Mouse (Mus musculus) testis, adult 2 months (tissue): ENCODE measurements around the gene Lexm. TPM values are rescaled to one million over a fixed set of nuclear protein-coding genes. Genes with fewer than 3 reads are reported as not detected.

Source experiments
- H3K27ac ChIP-seq: fragments of 200-500 bp; 2 replicates; pipeline ENCODE4 v1.5.1; 2012; ENCODE audit warnings: low read depth, low read length; ENCODE audit not compliant: control insufficient read depth, insufficient read depth
- H3K27me3 ChIP-seq: fragments of 200-500 bp; 2 replicates; pipeline ENCODE4 v1.6.1; 2012; ENCODE audit warnings: mild to moderate bottlenecking, low read length, moderate library complexity; ENCODE audit not compliant: control insufficient read depth, insufficient read depth
- H3K36me3 ChIP-seq: fragments of 200-500 bp; 2 replicates; pipeline ENCODE4 v1.6.1; 2012; ENCODE audit warnings: mild to moderate bottlenecking, low read length; ENCODE audit not compliant: control insufficient read depth, insufficient read depth
- H3K4me1 ChIP-seq: fragments of 200-500 bp; 2 replicates; pipeline ENCODE4 v1.6.1; 2012; ENCODE audit warnings: low read length; ENCODE audit not compliant: control insufficient read depth, insufficient read depth
- H3K4me3 ChIP-seq: fragments of 200-500 bp; 2 replicates; pipeline ENCODE4 v1.5.1; 2012; ENCODE audit warnings: low read depth, mild to moderate bottlenecking, low read length, moderate library complexity, mixed read lengths; ENCODE audit not compliant: control insufficient read depth
- CTCF ChIP-seq: fragments of 200-500 bp; IDR thresholded peaks from 2 replicates; pipeline ENCODE4 v1.5.1; 2012; ENCODE audit warnings: low read depth, mild to moderate bottlenecking, inconsistent platforms, low read length, moderate library complexity; ENCODE audit not compliant: control insufficient read depth, insufficient read depth, insufficient replicate concordance
- POLR2A ChIP-seq: fragments of 200-500 bp; IDR thresholded peaks from 2 replicates; pipeline ENCODE4 v1.6.1; 2012; ENCODE audit warnings: low read depth, mild to moderate bottlenecking, inconsistent platforms, low read length, moderate library complexity; ENCODE audit not compliant: control insufficient read depth
- polyA plus RNA-seq: library from polyadenylated mRNA; depleted of rRNA; stranded (reverse); fragments of >200 nt; gene quantifications from 2 replicates; pipeline ENCODE4 v1.2.3, GENCODE M21; 2012

Gene Lexm
- polyA plus RNA-seq, 1 experiment = 54.3 TPM

GRCm38 (mm10) chr4:106581176-106581864 lies 35.7 kb downstream of the Lexm start:
- no peaks in the 10 kb centered on the region for H3K36me3 ChIP-seq
- no peak overlapping the region for H3K4me3 ChIP-seq
- no peak for TF ChIP-seq POLR2A
- no peaks in the 10 kb centered on the region for H3K4me1 ChIP-seq
- H3K27me3 ChIP-seq = no peaks in the 10 kb centered on the region
- no peak overlapping the region for H3K27ac ChIP-seq

DNA sequence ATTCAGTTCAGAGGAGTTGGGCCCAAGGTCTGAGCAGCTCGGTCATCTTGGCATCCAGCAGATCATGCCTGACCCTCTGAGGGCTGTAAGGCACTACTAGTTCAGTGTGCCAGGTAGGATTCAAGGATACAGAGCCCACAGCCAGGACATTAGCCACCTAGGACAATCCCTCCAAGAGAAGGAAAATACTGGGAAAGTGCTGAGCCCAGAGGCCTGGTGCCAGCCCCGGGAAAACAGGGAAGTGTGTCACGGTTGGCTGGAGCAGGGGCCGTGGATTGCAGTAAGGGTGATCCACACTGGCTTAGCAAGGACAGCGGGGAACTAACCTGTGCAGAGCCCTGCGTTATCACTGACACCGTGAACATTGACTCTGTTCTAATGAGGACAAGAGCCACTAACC lies 39.5 kb downstream of the Lexm start:
- TF ChIP-seq POLR2A = no peak
- TF ChIP-seq CTCF = no peak
- Histone ChIP-seq H3K4me3 (no peak overlapping the region), H3K27me3 (no peaks in the 10 kb centered on the region), H3K36me3 (no peaks in the 10 kb centered on the region), H3K27ac (no peak overlapping the region), H3K4me1 (no peaks in the 10 kb centered on the region)

GRCm38 (mm10) chr4:106575022-106575421 lies 42.0 kb downstream of the Lexm start:
- H3K4me1 ChIP-seq = no peaks in the 10 kb centered on the region

DNA sequence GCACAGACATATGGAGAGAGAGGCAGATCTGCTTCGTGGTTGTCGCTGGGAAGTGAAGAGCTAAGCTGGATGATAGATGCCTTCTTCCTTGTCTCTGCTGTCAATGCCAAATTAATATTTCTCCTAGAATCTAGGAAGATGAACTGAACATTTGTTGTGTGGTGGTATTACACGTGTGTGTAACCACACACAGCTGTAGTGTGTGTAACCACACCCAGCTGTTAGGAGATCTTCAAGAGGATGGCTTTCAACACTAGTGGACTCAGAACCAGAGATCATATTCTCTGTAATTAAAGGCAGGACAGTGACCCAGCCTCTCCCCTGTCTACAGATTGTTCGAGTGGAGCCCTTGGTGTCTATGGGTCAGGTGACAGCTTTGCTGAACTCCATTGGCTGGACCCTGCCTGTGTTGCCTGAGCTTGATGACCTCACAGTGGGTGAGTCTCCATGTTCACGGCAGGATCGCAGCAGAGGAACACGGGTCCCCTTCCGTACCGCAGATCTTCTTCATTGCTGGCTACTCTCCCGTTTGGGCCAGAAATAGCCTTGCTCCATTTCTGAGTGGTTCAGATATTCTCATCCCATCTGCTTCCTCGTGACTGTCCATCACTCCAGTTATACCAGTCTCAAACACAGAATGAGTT lies 45.8 kb downstream of the Lexm start:
- no peaks in the 10 kb centered on the region for H3K36me3 ChIP-seq
- TF ChIP-seq POLR2A (no peak), CTCF (no peak)
- H3K4me1 ChIP-seq = no peaks in the 10 kb centered on the region
- H3K4me3 ChIP-seq = no peak overlapping the region
- H3K27me3 ChIP-seq = no peaks in the 10 kb centered on the region
- no peak overlapping the region for H3K27ac ChIP-seq

More at GRCm38 (mm10) chr4:106575022-106575421, 42.0 kb downstream of the Lexm start:
- Histone ChIP-seq H3K36me3 (no peaks in the 10 kb centered on the region), H3K27ac (no peak overlapping the region), H3K27me3 (no peaks in the 10 kb centered on the region), H3K4me3 (no peak overlapping the region)
- TF ChIP-seq CTCF = no peak
- no peak for TF ChIP-seq POLR2A

GRCm38 (mm10) chr4:106569680-106570079 lies 47.4 kb downstream of the Lexm start:
- TF ChIP-seq POLR2A = no peak
- TF ChIP-seq CTCF = no peak
- Histone ChIP-seq H3K4me1 (no peaks in the 10 kb centered on the region), H3K4me3 (no peak overlapping the region), H3K27me3 (no peaks in the 10 kb centered on the region), H3K27ac (no peak overlapping the region), H3K36me3 (no peaks in the 10 kb centered on the region)

GRCm38 (mm10) chr4:106564161-106564560 lies 52.9 kb downstream of the Lexm start:
- no peak overlapping the region for H3K4me3 ChIP-seq
- TF ChIP-seq POLR2A (no peak), CTCF (no peak)
- no peaks in the 10 kb centered on the region for H3K36me3 ChIP-seq

GRCm38 (mm10) chr4:106562837-106563790 lies 53.9 kb downstream of the Lexm start:
- TF ChIP-seq POLR2A = no peak
- TF ChIP-seq CTCF = no peak
- Histone ChIP-seq H3K4me1 (peaks cover 13% of the 10 kb centered on the region), H3K4me3 (no peak overlapping the region), H3K27me3 (no peaks in the 10 kb centered on the region), H3K27ac (no peak overlapping the region), H3K36me3 (no peaks in the 10 kb centered on the region)

More at GRCm38 (mm10) chr4:106564161-106564560, 52.9 kb downstream of the Lexm start:
- H3K27ac ChIP-seq = no peak overlapping the region
- H3K27me3 ChIP-seq = no peaks in the 10 kb centered on the region
- peaks cover 13% of the 10 kb centered on the region for H3K4me1 ChIP-seq

GRCm38 (mm10) chr4:106562006-106562405 lies 55.0 kb downstream of the Lexm start:
- Histone ChIP-seq H3K27me3 (no peaks in the 10 kb centered on the region), H3K36me3 (no peaks in the 10 kb centered on the region), H3K27ac (no peak overlapping the region), H3K4me3 (peak overlapping the region; percentile 94), H3K4me1 (peaks cover 13% of the 10 kb centered on the region)
- TF ChIP-seq POLR2A (no peak), CTCF (no peak)
